Mouse (Mus musculus) spleen, adult 2 months (tissue): Measurements from ENCODE around the gene Hnrnpk.

Experiments
- CTCF ChIP-seq: fragments of 200-500 bp; IDR thresholded peaks from 2 replicates; pipeline ENCODE4 v1.5.1; 2011; ENCODE audit warnings: mild to moderate bottlenecking, inconsistent platforms; ENCODE audit not compliant: insufficient read depth, insufficient read length, insufficient replicate concordance; ENCODE audit errors: extremely low read depth
- POLR2A ChIP-seq: fragments of 200-500 bp; IDR thresholded peaks from 2 replicates; pipeline ENCODE4 v1.6.1; 2011; ENCODE audit warnings: low read depth, low read length, inconsistent platforms

DNA sequence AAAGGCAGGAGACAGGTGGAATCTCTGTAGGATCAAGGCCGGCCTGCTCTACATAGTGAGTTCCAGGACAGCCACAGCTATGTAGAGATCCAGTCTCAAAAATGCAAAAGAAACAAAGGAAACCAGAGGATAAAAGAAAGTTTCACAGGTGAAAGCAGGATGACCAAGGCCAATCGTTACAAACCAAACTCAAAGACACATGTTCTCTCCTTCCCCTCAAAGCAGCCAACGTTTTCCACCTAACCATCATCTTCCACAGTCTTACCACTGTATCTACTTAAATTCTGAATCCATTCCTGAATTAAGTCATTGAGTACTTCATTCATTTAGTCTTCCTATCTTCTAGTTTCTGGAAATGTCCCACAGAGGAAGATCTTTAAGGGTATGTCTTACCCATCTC lies 14.8 kb downstream of the Hnrnpk start:
- TF ChIP-seq CTCF: no peak
- TF ChIP-seq POLR2A: no peak
